Mouse (Mus musculus) neutrophil, adult 5-6 weeks (primary cell): ENCODE data around the gene Gys2. TPM values are rescaled to one million over a fixed set of nuclear protein-coding genes. Genes with fewer than 3 reads are reported as not detected.

Experiments
- ATAC-seq: fragments of 151-379, 151-347 bp; 2 replicates; pipeline ENCODE4 v1.8.0; 2017; ENCODE audit warnings: mild to moderate bottlenecking, moderate TSS enrichment; ENCODE audit not compliant: insufficient number of reproducible peaks, poor library complexity, low FRiP score, severe bottlenecking; ENCODE audit errors: extremely low read depth
- total RNA-seq: library from RNA; stranded (forward); fragments of 200-1000 nt; gene quantifications from 2 replicates; pipeline ENCODE4 v1.2.3, GENCODE M21; 2017

Gene Gys2
- total RNA-seq, 1 experiment from 2014 or later = not detected

- no peak for ATAC-seq
Measured at GRCm38 (mm10) chr6:142384521-142384920, 88.4 kb downstream of the Gys2 start.

GRCm38 (mm10) chr6:142381615-142382014 is 91.3 kb downstream of the Gys2 start:
- ATAC-seq = no peak

GRCm38 (mm10) chr6:142379961-142380360 is 92.9 kb downstream of the Gys2 start:
- ATAC-seq = no peak

GRCm38 (mm10) chr6:142378576-142379330 is 94.2 kb downstream of the Gys2 start:
- no peak for ATAC-seq

- no peak for ATAC-seq
Measured at GRCm38 (mm10) chr6:142377081-142377480, 95.8 kb downstream of the Gys2 start.

Other genes starting within 250 kb of the Gys2 start
- not detected in 2 replicates for gene Iapp, start 174.7 kb downstream of the Gys2 start, total RNA-seq
- not detected in 2 replicates for gene Slco1a5, start 150.1 kb downstream of the Gys2 start, total RNA-seq
- 30.3 and 32.1 TPM in 2 replicates for gene Pyroxd1, start 127.5 kb downstream of the Gys2 start, total RNA-seq
- gene Recql, start 86.0 kb downstream of the Gys2 start, total RNA-seq = 38.8 and 48.3 TPM in 2 replicates
- gene Golt1b, start 85.9 kb downstream of the Gys2 start, total RNA-seq = 14.9 and 16.3 TPM in 2 replicates
- 3.1 TPM in 1 of 2 replicates, not detected in the other for gene Spx, start 59.7 kb downstream of the Gys2 start, total RNA-seq
- gene Ldhb, start 34.8 kb upstream of the Gys2 start, total RNA-seq = 1.6 and 3.8 TPM in 2 replicates
- gene Kcnj8, start 98.5 kb upstream of the Gys2 start, total RNA-seq = 0.49 and 0.70 TPM in 2 replicates
- not detected in 2 replicates for gene Abcc9, start 229.2 kb upstream of the Gys2 start, total RNA-seq